Mouse (Mus musculus): ENCODE results near the gene Sprr2d. TPM values are rescaled to one million over a fixed set of nuclear protein-coding genes. Genes with fewer than 3 reads are reported as not detected.

Gene Sprr2d
- polyA plus RNA-seq (2015; fragmentation: Nextera tagmentation; extraction: Ambion mirVana): not detected in 2 replicates

DNA sequence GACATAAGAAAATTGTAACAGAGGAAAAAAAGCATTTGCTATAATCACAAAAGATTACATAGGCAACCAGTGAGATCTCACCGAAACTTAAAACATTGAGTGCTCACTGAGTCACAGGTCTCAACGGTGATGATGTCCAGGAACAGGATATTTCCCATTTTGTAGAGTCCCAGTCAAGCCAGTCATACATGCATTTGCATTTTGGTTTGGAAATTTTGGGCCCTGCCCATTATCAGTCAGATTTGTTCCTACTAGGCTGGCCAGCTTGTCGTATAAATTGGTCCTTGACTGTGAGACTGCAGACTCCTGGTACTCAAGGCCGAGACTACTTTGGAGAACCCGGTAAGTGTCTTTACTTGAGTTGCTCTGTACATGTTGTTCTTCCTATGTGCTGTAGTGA, at the start of gene Sprr2d:
Sprr2d (plus strand) TSS at position 301 of the 400 bp plus-strand sequence.
- no peak within 1 kb of the TSS for H3K4me3 ChIP-seq (replicated peaks; ENCODE audit: low read length)
- no peaks in the 10 kb centered on the region for H3K36me3 ChIP-seq (ENCODE audit: control insufficient read depth, insufficient read depth)
- no peak within 1 kb of the TSS for H3K4me2 ChIP-seq (ENCODE audit: low read length)
- 92% methylated on average over 5 of the region's 5 CpGs for WGBS
- H3K27me3 ChIP-seq (replicated peaks; ENCODE audit: control insufficient read depth, insufficient read depth, low read length): no peaks in the 10 kb centered on the region
- no peaks in the 10 kb centered on the region for H3K9me3 ChIP-seq (ENCODE audit: control insufficient read depth, low read length)
- H3K9ac ChIP-seq (replicated peaks; ENCODE audit: low read depth, low read length): no peak within 1 kb of the TSS
- H3K4me1 ChIP-seq (replicated peaks; ENCODE audit: control insufficient read depth, insufficient read depth, low read length): no peaks in the 10 kb centered on the region
- ATAC-seq: no peak
- no peak within 1 kb of the TSS for H3K27ac ChIP-seq (ENCODE audit: low read length)

- no peaks in the 10 kb centered on the region for H3K9me3 ChIP-seq (ENCODE audit: control insufficient read depth, low read length)
- H3K4me3 ChIP-seq (replicated peaks; ENCODE audit: low read length): no peak overlapping the region
- no peaks in the 10 kb centered on the region for H3K27me3 ChIP-seq (replicated peaks; ENCODE audit: control insufficient read depth, insufficient read depth, low read length)
- WGBS: 100% methylated on average over 1 of the region's 1 CpGs
- no peak for ATAC-seq
- H3K4me1 ChIP-seq (replicated peaks; ENCODE audit: control insufficient read depth, insufficient read depth, low read length): no peaks in the 10 kb centered on the region
- no peak overlapping the region for H3K9ac ChIP-seq (replicated peaks; ENCODE audit: low read depth, low read length)
- H3K36me3 ChIP-seq (ENCODE audit: control insufficient read depth, insufficient read depth): no peaks in the 10 kb centered on the region
- H3K27ac ChIP-seq (ENCODE audit: low read length): no peak overlapping the region
- no peak overlapping the region for H3K4me2 ChIP-seq (ENCODE audit: low read length)
Observed at GRCm38 (mm10) chr3:92307406-92307805, 31.5 kb upstream of the Sprr2d start.

DNA sequence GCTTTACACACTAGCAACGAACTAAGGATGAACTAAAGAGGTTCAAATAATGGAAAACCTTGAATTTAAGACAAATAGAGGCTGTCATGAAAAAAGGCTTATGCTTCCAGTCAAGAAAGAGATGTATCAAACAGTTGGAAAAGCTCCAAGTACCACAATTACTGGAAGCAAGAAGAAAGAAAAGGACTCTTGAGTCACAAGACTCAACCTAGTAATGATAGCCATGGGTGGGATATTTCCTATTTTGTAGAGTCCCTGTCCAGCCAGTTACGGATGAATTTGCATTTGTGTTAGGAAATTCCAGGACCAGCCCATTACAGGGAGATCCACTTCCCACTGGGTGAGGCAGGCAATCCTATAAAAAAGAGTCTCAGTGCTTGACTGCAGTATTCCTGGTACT, 22.6 kb upstream of the Sprr2d start, which contains the start of gene Sprr2b:
Sprr2b (plus strand) TSS at position 301 of the 400 bp plus-strand sequence.
- Histone ChIP-seq H3K27me3 (replicated peaks; ENCODE audit: control insufficient read depth, insufficient read depth, low read length) (no peaks in the 10 kb centered on the region), H3K4me2 (ENCODE audit: low read length) (no peak within 1 kb of the TSS), H3K4me1 (replicated peaks; ENCODE audit: control insufficient read depth, insufficient read depth, low read length) (no peaks in the 10 kb centered on the region), H3K9me3 (ENCODE audit: control insufficient read depth, low read length) (no peaks in the 10 kb centered on the region), H3K4me3 (replicated peaks; ENCODE audit: low read length) (no peak within 1 kb of the TSS), H3K27ac (ENCODE audit: low read length) (no peak within 1 kb of the TSS), H3K9ac (replicated peaks; ENCODE audit: low read depth, low read length) (no peak within 1 kb of the TSS), H3K36me3 (ENCODE audit: control insufficient read depth, insufficient read depth) (no peaks in the 10 kb centered on the region)
- 55% methylated on average over 2 of the region's 2 CpGs for WGBS
- no peak for ATAC-seq

DNA sequence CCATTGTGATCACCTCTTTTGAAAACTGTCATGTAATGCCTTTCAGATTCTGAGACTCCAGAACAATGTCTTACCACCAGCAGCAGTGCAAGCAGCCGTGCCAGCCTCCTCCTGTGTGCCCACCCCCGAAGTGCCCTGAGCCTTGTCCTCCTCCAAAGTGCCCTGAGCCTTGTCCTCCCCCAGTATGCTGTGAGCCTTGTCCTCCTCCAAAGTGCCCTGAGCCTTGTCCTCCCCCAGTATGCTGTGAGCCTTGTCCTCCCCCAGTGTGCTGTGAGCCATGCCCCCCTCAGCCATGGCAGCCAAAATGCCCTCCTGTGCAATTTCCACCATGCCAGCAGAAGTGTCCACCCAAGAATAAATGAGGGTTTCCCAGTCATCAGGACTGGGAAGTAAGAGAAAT, 21.6 kb upstream of the Sprr2d start:
- no peak overlapping the region for H3K4me3 ChIP-seq (replicated peaks; ENCODE audit: low read length)
- no peaks in the 10 kb centered on the region for H3K4me1 ChIP-seq (replicated peaks; ENCODE audit: control insufficient read depth, insufficient read depth, low read length)
- H3K36me3 ChIP-seq (ENCODE audit: control insufficient read depth, insufficient read depth): no peaks in the 10 kb centered on the region
- no peak for ATAC-seq
- no peak overlapping the region for H3K9ac ChIP-seq (replicated peaks; ENCODE audit: low read depth, low read length)
- H3K27ac ChIP-seq (ENCODE audit: low read length): no peak overlapping the region
- H3K27me3 ChIP-seq (replicated peaks; ENCODE audit: control insufficient read depth, insufficient read depth, low read length): no peaks in the 10 kb centered on the region
- 64% methylated on average over 2 of the region's 2 CpGs for WGBS
- H3K4me2 ChIP-seq (ENCODE audit: low read length): no peak overlapping the region
- H3K9me3 ChIP-seq (ENCODE audit: control insufficient read depth, low read length): no peaks in the 10 kb centered on the region

DNA sequence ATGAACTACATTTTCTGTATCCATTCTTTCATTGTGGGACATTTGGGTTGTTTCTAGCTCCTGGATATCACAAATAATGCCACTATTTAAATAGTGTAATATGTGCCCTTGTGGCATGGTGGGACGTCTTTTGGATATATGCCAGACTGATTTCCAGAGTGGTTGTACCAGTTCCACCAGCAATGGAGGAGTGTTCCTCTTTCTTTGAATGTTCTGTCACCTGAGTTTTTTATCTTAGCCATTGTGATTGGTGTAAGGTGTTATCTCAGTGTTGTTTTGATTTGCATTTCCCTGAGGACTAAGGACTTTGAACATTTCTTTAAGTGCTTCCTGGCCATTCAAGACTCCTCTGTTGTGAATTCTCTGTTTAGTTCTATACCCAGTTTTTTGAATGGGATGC, 2.7 kb upstream of the Sprr2d start:
- Histone ChIP-seq H3K4me2 (ENCODE audit: low read length) (no peak overlapping the region), H3K4me1 (replicated peaks; ENCODE audit: control insufficient read depth, insufficient read depth, low read length) (no peaks in the 10 kb centered on the region), H3K4me3 (replicated peaks; ENCODE audit: low read length) (no peak overlapping the region), H3K9ac (replicated peaks; ENCODE audit: low read depth, low read length) (no peak overlapping the region), H3K36me3 (ENCODE audit: control insufficient read depth, insufficient read depth) (no peaks in the 10 kb centered on the region), H3K27ac (ENCODE audit: low read length) (no peak overlapping the region), H3K9me3 (ENCODE audit: control insufficient read depth, low read length) (no peaks in the 10 kb centered on the region), H3K27me3 (replicated peaks; ENCODE audit: control insufficient read depth, insufficient read depth, low read length) (no peaks in the 10 kb centered on the region)
- WGBS: 81% methylated on average over 1 of the region's 1 CpGs
- ATAC-seq: no peak

DNA sequence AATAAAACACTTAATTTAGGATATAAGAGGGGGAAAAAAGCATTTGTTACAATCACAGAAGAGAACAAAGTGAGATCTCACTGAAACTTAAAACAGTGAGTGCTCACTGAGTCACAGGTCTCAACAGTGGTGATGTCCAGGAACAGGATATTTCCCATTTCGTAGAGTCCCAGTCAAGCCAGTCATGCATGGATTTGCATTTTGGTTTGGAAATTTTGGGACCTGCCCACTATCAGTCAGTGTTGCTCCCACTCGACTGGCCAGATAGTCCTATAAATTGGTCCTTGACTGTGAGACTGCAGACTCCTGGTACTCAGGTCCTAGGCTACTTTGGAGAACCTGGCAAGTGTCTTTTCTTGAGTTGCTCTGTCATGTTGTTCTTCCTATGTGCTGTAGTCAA, 12.9 kb downstream of the Sprr2d start, which contains the start of gene Sprr2e:
Sprr2e (plus strand) TSS at position 301 of the 400 bp plus-strand sequence.
- no peak for ATAC-seq
- no peaks in the 10 kb centered on the region for H3K9me3 ChIP-seq (ENCODE audit: control insufficient read depth, low read length)
- H3K9ac ChIP-seq (replicated peaks; ENCODE audit: low read depth, low read length): no peak within 1 kb of the TSS
- no peak within 1 kb of the TSS for H3K4me3 ChIP-seq (replicated peaks; ENCODE audit: low read length)
- 88% methylated on average over 2 of the region's 2 CpGs for WGBS
- H3K4me1 ChIP-seq (replicated peaks; ENCODE audit: control insufficient read depth, insufficient read depth, low read length): no peaks in the 10 kb centered on the region
- H3K4me2 ChIP-seq (ENCODE audit: low read length): no peak within 1 kb of the TSS
- H3K36me3 ChIP-seq (ENCODE audit: control insufficient read depth, insufficient read depth): no peaks in the 10 kb centered on the region
- no peaks in the 10 kb centered on the region for H3K27me3 ChIP-seq (replicated peaks; ENCODE audit: control insufficient read depth, insufficient read depth, low read length)
- H3K27ac ChIP-seq (ENCODE audit: low read length): no peak within 1 kb of the TSS

DNA sequence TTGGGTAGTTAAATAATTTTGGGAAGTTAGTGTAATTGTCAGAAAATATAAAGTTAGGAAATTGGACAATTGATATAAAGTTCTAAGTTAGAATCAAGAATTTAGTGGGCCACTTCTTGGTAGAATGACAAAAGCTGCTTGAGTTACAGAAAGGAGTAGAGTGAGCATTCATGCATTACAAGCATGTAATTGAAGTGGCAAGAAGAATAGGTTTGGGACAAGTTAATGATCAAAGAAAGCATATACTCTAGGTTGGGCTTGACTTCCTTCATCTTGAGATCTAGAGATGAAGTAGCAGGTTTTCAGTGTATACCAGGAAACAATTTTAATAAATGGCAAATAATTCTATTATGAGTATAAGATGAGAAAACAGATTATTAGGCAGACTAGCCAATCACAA, 22.7 kb downstream of the Sprr2d start:
- no peaks in the 10 kb centered on the region for H3K9me3 ChIP-seq (ENCODE audit: control insufficient read depth, low read length)
- no peaks in the 10 kb centered on the region for H3K27me3 ChIP-seq (replicated peaks; ENCODE audit: control insufficient read depth, insufficient read depth, low read length)
- no peak overlapping the region for H3K4me2 ChIP-seq (ENCODE audit: low read length)
- no peaks in the 10 kb centered on the region for H3K36me3 ChIP-seq (ENCODE audit: control insufficient read depth, insufficient read depth)
- no peak overlapping the region for H3K4me3 ChIP-seq (replicated peaks; ENCODE audit: low read length)
- H3K9ac ChIP-seq (replicated peaks; ENCODE audit: low read depth, low read length): no peak overlapping the region
- ATAC-seq: no peak
- no peaks in the 10 kb centered on the region for H3K4me1 ChIP-seq (replicated peaks; ENCODE audit: control insufficient read depth, insufficient read depth, low read length)
- no peak overlapping the region for H3K27ac ChIP-seq (ENCODE audit: low read length)

GRCm38 (mm10) chr3:92364887-92365286, 25.9 kb downstream of the Sprr2d start, which contains the start of gene Sprr2f:
TSS of gene Sprr2f (plus strand) at chr3:92365187.
- H3K4me1 ChIP-seq (replicated peaks; ENCODE audit: control insufficient read depth, insufficient read depth, low read length): no peaks in the 10 kb centered on the region
- H3K27me3 ChIP-seq (replicated peaks; ENCODE audit: control insufficient read depth, insufficient read depth, low read length): no peaks in the 10 kb centered on the region
- WGBS: 75% methylated on average over 3 of the region's 3 CpGs
- no peaks in the 10 kb centered on the region for H3K9me3 ChIP-seq (ENCODE audit: control insufficient read depth, low read length)
- no peak within 1 kb of the TSS for H3K4me2 ChIP-seq (ENCODE audit: low read length)
- no peak within 1 kb of the TSS for H3K9ac ChIP-seq (replicated peaks; ENCODE audit: low read depth, low read length)
- H3K36me3 ChIP-seq (ENCODE audit: control insufficient read depth, insufficient read depth): no peaks in the 10 kb centered on the region
- H3K27ac ChIP-seq (ENCODE audit: low read length): no peak within 1 kb of the TSS
- ATAC-seq: no peak
- H3K4me3 ChIP-seq (replicated peaks; ENCODE audit: low read length): no peak within 1 kb of the TSS

DNA sequence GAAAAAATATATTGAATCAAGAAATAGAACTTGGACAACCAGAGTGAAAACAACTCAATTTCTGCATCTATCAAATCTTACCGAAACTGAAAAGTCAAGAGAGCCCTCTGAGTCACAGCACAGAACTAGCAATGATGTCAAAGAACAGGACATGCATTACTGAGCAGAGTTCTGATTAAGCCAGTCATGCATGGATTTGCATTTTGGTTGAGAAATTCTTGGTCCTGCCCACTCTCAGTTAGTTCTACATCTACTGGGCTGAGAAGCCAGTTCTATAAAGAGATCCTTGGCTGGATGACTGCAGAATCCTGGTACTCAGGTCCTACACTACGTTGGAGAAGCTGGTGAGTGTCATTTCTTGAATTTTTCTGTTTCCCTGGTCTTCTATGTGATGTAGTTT, 34.7 kb downstream of the Sprr2d start:
- 75% methylated on average over 2 of the region's 2 CpGs for WGBS
- Histone ChIP-seq H3K4me3 (replicated peaks; ENCODE audit: low read length) (no peak overlapping the region), H3K27me3 (replicated peaks; ENCODE audit: control insufficient read depth, insufficient read depth, low read length) (no peaks in the 10 kb centered on the region), H3K4me2 (ENCODE audit: low read length) (no peak overlapping the region), H3K36me3 (ENCODE audit: control insufficient read depth, insufficient read depth) (no peaks in the 10 kb centered on the region), H3K9me3 (ENCODE audit: control insufficient read depth, low read length) (no peaks in the 10 kb centered on the region), H3K9ac (replicated peaks; ENCODE audit: low read depth, low read length) (no peak overlapping the region), H3K27ac (ENCODE audit: low read length) (no peak overlapping the region), H3K4me1 (replicated peaks; ENCODE audit: control insufficient read depth, insufficient read depth, low read length) (no peaks in the 10 kb centered on the region)
- no peak for ATAC-seq

DNA sequence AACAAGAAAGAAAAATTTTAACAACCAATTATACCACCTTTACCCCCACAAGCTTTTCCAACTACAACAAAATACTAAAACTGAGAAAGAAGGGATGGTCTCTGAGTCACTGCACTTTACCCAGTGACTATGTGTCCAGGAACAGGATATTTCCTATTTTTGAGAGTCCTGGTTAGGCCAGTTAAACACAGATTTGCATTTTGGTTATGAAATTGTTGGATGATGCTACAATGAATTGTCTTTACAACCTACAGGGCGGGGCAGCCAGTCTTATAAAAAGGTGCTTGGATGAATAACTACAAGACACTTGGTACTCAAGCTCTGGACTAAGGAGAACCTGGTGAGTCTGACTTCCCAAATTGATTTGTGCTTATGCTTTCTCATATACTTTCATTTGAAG, 46.4 kb downstream of the Sprr2d start, which contains the start of gene Sprr2h:
Sprr2h (plus strand) TSS at position 301 of the 400 bp plus-strand sequence.
- ATAC-seq: no peak
- Histone ChIP-seq H3K4me1 (replicated peaks; ENCODE audit: control insufficient read depth, insufficient read depth, low read length) (no peaks in the 10 kb centered on the region), H3K9ac (replicated peaks; ENCODE audit: low read depth, low read length) (no peak within 1 kb of the TSS), H3K4me3 (replicated peaks; ENCODE audit: low read length) (no peak within 1 kb of the TSS), H3K9me3 (ENCODE audit: control insufficient read depth, low read length) (no peaks in the 10 kb centered on the region), H3K27me3 (replicated peaks; ENCODE audit: control insufficient read depth, insufficient read depth, low read length) (no peaks in the 10 kb centered on the region), H3K4me2 (ENCODE audit: low read length) (no peak within 1 kb of the TSS), H3K36me3 (ENCODE audit: control insufficient read depth, insufficient read depth) (no peaks in the 10 kb centered on the region), H3K27ac (ENCODE audit: low read length) (no peak within 1 kb of the TSS)
- 83% methylated on average over 1 of the region's 1 CpGs for WGBS

Data from forebrain, embryonic 16.5 days (tissue).